Mouse (Mus musculus) stomach, embryonic 16.5 days (tissue): Measurements from ENCODE around the gene Arid5a. TPM values are rescaled to one million over a fixed set of nuclear protein-coding genes. Genes with fewer than 3 reads are reported as not detected.

Source experiments
- ATAC-seq: fragments of 200-750 bp; cut with Nextera tagmentation; 2 replicates; pipeline ENCODE4 v1.8.0; 2017; ENCODE audit warnings: moderate number of reproducible peaks, moderate TSS enrichment; ENCODE audit not compliant: insufficient read depth, low FRiP score
- H3K27ac ChIP-seq: fragments of 300-500 bp; sonication (generic); 2 replicates; pipeline ENCODE4 v1.5.1; 2014; ENCODE audit warnings: low read length
- H3K27me3 ChIP-seq: fragments of 300-500 bp; sonication (generic); 2 replicates; pipeline ENCODE4 v1.6.1; 2014; ENCODE audit warnings: low read length, control low read depth, mixed read lengths; ENCODE audit not compliant: control insufficient read depth, insufficient read depth
- H3K36me3 ChIP-seq: fragments of 300-500 bp; sonication (generic); 2 replicates; pipeline ENCODE4 v1.6.1; 2014; ENCODE audit warnings: low read length; ENCODE audit not compliant: control insufficient read depth, insufficient read depth
- H3K4me1 ChIP-seq: fragments of 300-500 bp; sonication (generic); 2 replicates; pipeline ENCODE4 v1.6.1; 2014; ENCODE audit warnings: low read length, control low read depth, mixed read lengths; ENCODE audit not compliant: control insufficient read depth, insufficient read depth
- H3K4me2 ChIP-seq: fragments of 300-500 bp; sonication (generic); 2 replicates; pipeline ENCODE4 v1.6.1; 2014; ENCODE audit warnings: low read depth, low read length, mixed read lengths
- H3K4me3 ChIP-seq: fragments of 300-500 bp; sonication (generic); replicated peaks from 2 replicates; pipeline ENCODE4 v1.5.1; 2014; ENCODE audit warnings: mild to moderate bottlenecking, low read length
- H3K9ac ChIP-seq: fragments of 300-500 bp; sonication (generic); 2 replicates; pipeline ENCODE4 v1.6.1; 2014; ENCODE audit warnings: low read length
- H3K9me3 ChIP-seq: fragments of 300-500 bp; sonication (generic); replicated peaks from 2 replicates; pipeline ENCODE4 v1.6.1; 2016; ENCODE audit warnings: low read length, control low read depth; ENCODE audit not compliant: control insufficient read depth
- WGBS: fragments of 180-500 bp; shearing (Covaris S2); extraction: QIAGEN DNeasy Blood & Tissue Kit; methylation state at CpG from one replicate; pipeline ENCODE4 v1.1.7; 2014; 5-methylcytosine and 5-hydroxymethylcytosine counted together
- polyA plus RNA-seq: library from polyadenylated mRNA; unstranded; fragments of >200 nt; fragmentation: Nextera tagmentation; extraction: Ambion mirVana; gene quantifications from 2 replicates; pipeline ENCODE4 v1.2.1, GENCODE M21; 2015

The Arid5a gene
- polyA plus RNA-seq, 1 experiment from 2014 or later, result 4.9 TPM

GRCm38 (mm10) chr1:36331743-36332142, 24.2 kb downstream of the Arid5a start:
- Histone ChIP-seq H3K27me3 (no peaks in the 10 kb centered on the region), H3K9ac (no peak overlapping the region), H3K9me3 (no peaks in the 10 kb centered on the region), H3K4me3 (no peak overlapping the region), H3K4me2 (no peak overlapping the region), H3K36me3 (peaks cover 10% of the 10 kb centered on the region; the same call in 1 of the 2 replicates), H3K4me1 (no peaks in the 10 kb centered on the region), H3K27ac (no peak overlapping the region)
- WGBS, result 78% methylated on average over 6 of the region's 6 CpGs
- ATAC-seq, result no peak

GRCm38 (mm10) chr1:36332955-36333887, 25.7 kb downstream of the Arid5a start:
- H3K4me1 ChIP-seq, result no peaks in the 10 kb centered on the region

GRCm38 (mm10) chr1:36342547-36342946, 35.0 kb downstream of the Arid5a start:
- no peaks in the 10 kb centered on the region for H3K27me3 ChIP-seq
- WGBS, result 89% methylated on average over 6 of the region's 6 CpGs
- H3K27ac ChIP-seq, result no peak overlapping the region
- no peaks in the 10 kb centered on the region for H3K4me1 ChIP-seq
- no peak for ATAC-seq
- H3K4me2 ChIP-seq, result no peak overlapping the region
- H3K4me3 ChIP-seq, result no peak overlapping the region
- no peak overlapping the region for H3K9ac ChIP-seq
- H3K9me3 ChIP-seq, result no peaks in the 10 kb centered on the region
- peaks cover 11% of the 10 kb centered on the region for H3K36me3 ChIP-seq

More at GRCm38 (mm10) chr1:36332955-36333887, 25.7 kb downstream of the Arid5a start:
- H3K36me3 ChIP-seq, result peaks cover 17% of the 10 kb centered on the region; the same call in 1 of the 2 replicates
- no peak for ATAC-seq
- H3K4me3 ChIP-seq, result no peak overlapping the region
- H3K27me3 ChIP-seq, result no peaks in the 10 kb centered on the region
- 76% methylated on average over 14 of the region's 14 CpGs for WGBS
- H3K4me2 ChIP-seq, result no peak overlapping the region
- no peak overlapping the region for H3K9ac ChIP-seq
- no peaks in the 10 kb centered on the region for H3K9me3 ChIP-seq
- no peak overlapping the region for H3K27ac ChIP-seq

GRCm38 (mm10) chr1:36352351-36352750, 44.8 kb downstream of the Arid5a start:
- no peak for ATAC-seq
- Histone ChIP-seq H3K4me2 (no peak overlapping the region), H3K27ac (no peak overlapping the region), H3K4me3 (no peak overlapping the region), H3K4me1 (no peaks in the 10 kb centered on the region), H3K27me3 (no peaks in the 10 kb centered on the region), H3K9ac (no peak overlapping the region), H3K9me3 (no peaks in the 10 kb centered on the region), H3K36me3 (peaks cover 23% of the 10 kb centered on the region; the same call in 1 of the 2 replicates)
- 91% methylated on average over 4 of the region's 4 CpGs for WGBS

GRCm38 (mm10) chr1:36356955-36357695, 49.6 kb downstream of the Arid5a start:
- no peaks in the 10 kb centered on the region for H3K9me3 ChIP-seq
- H3K36me3 ChIP-seq, result peaks cover 15% of the 10 kb centered on the region; the same call in 1 of the 2 replicates
- no peaks in the 10 kb centered on the region for H3K4me1 ChIP-seq
- no peak overlapping the region for H3K9ac ChIP-seq
- H3K4me2 ChIP-seq, result no peak overlapping the region
- no peak for ATAC-seq
- no peak overlapping the region for H3K27ac ChIP-seq
- no peaks in the 10 kb centered on the region for H3K27me3 ChIP-seq
- 79% methylated on average over 5 of the region's 5 CpGs for WGBS
- no peak overlapping the region for H3K4me3 ChIP-seq

GRCm38 (mm10) chr1:36367698-36368097, 60.2 kb downstream of the Arid5a start:
- H3K9me3 ChIP-seq, result no peaks in the 10 kb centered on the region
- peak overlapping the region; percentile 96 for H3K9ac ChIP-seq
- 0 out of 2 replicates have a peak, but pooled peaks cover 5% of the 10 kb centered on the region for H3K36me3 ChIP-seq
- H3K4me3 ChIP-seq, result peak overlapping the region; percentile 90
- H3K27ac ChIP-seq, result no peak overlapping the region
- 40% methylated on average over 12 of the region's 12 CpGs for WGBS
- no peak for ATAC-seq
- H3K27me3 ChIP-seq, result no peaks in the 10 kb centered on the region
- peaks cover 9% of the 10 kb centered on the region for H3K4me1 ChIP-seq
- H3K4me2 ChIP-seq, result peak overlapping the region; percentile 85

- Histone ChIP-seq H3K4me3 (peak overlapping the region; percentile 90), H3K36me3 (0 out of 2 replicates have a peak, but pooled peaks cover 5% of the 10 kb centered on the region), H3K9me3 (no peaks in the 10 kb centered on the region), H3K27me3 (no peaks in the 10 kb centered on the region), H3K9ac (peak overlapping the region; percentile 96), H3K4me1 (peaks cover 9% of the 10 kb centered on the region), H3K4me2 (peak overlapping the region; percentile 85), H3K27ac (peak overlapping the region; percentile 76; the same call in 1 of the 2 replicates)
- ATAC-seq, result peak; percentile 92
- 3% methylated on average over 53 of the region's 55 CpGs for WGBS
Measured at GRCm38 (mm10) chr1:36368112-36368968, 60.8 kb downstream of the Arid5a start.

GRCm38 (mm10) chr1:36368969-36369645, 61.6 kb downstream of the Arid5a start, which contains the start of gene Kansl3:
Kansl3 (minus strand) TSS chr1:36369181.
- peaks cover 9% of the 10 kb centered on the region for H3K4me1 ChIP-seq
- ATAC-seq, result peak; percentile 89
- H3K4me3 ChIP-seq, result peak within 1 kb of the TSS; percentile 90
- H3K27me3 ChIP-seq, result no peaks in the 10 kb centered on the region
- peak within 1 kb of the TSS; percentile 76; the same call in 1 of the 2 replicates for H3K27ac ChIP-seq
- H3K4me2 ChIP-seq, result peak within 1 kb of the TSS; percentile 85
- H3K36me3 ChIP-seq, result 0 out of 2 replicates have a peak, but pooled peaks cover 5% of the 10 kb centered on the region
- peak within 1 kb of the TSS; percentile 96 for H3K9ac ChIP-seq
- H3K9me3 ChIP-seq, result no peaks in the 10 kb centered on the region
- 4% methylated on average over 57 of the region's 61 CpGs for WGBS
